Mouse (Mus musculus): ENCODE data around the gene Exoc1. TPM values are rescaled to one million over a fixed set of nuclear protein-coding genes. Genes with fewer than 3 reads are reported as not detected.

Exoc1 gene
- polyA plus RNA-seq (2012; ENCODE audit: low replicate concordance) = 0.71 and 3.9 TPM in 2 replicates

DNA sequence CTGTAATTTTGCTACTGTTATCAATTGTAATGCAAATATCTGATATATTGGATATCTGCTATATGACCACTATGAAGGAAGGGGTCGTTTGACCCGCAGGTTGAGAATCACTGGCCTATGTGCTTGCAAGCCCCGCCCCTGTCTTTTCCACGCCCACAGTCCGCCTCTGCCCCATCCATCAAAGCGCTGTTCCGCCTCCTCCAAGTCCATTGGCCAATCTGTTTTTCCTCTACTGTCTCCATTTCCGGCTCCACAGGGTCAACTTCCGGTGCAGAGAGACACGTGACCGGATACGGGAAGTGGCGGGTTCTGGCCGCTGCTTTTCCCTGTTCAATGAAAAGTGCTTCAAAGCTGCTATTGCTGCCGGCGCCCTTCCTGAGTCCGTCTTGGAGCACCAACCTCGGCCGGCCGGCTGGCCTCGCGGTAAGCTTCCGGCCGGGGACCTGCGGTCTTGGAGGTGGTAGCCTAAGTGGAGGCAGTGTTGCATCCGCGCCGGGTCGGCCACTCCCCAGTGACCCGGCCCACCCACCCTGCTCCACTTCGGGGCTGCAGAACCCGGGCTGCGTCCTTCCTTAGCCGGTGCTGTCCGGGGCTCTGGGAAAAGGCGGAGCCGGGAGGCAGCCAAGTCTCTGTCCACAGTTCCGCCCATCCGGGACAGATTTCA is at the start of gene Exoc1:
Exoc1 (plus strand) TSS at position 272 of the 664 bp plus-strand sequence.

DNA sequence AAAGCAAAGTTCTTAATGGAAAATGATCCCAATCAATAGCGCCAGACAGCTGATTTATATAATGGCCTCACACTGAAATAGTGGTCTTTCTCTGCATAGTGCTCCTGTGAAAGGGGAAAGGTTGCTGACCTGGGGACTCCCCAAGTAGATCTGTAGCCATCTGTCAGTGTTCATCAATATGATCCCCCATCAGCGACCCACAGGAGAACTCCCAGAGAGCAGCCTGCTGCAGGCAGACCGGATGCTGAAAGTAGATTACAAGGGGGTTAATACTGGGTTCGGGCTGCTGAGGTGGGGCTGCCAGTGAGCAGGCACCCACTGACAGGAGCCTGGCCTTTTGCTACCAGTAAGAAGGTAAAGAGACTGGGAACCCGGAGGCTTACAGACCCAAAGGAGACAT is 45.3 kb upstream of the Exoc1 start, which contains the start of gene Gm7271:
Gm7271 (plus strand) TSS at position 230 of the 400 bp plus-strand sequence.

GRCm38 (mm10) chr5:76588551-76589283 is 59.6 kb downstream of the Exoc1 start, which contains the start of gene Cep135:
TSS of gene Cep135 (plus strand) at chr5:76588698.

Other genes starting within 250 kb of the Exoc1 start
- gene Clock, start 224.5 kb upstream of the Exoc1 start, polyA plus RNA-seq (2012; ENCODE audit: low replicate concordance) = 0.54 and 0.83 TPM in 2 replicates
- not detected in 2 replicates for gene Pdcl2, start 198.2 kb upstream of the Exoc1 start, polyA plus RNA-seq (2012; ENCODE audit: low replicate concordance)
- gene Nmu, start 165.5 kb upstream of the Exoc1 start, polyA plus RNA-seq (2012; ENCODE audit: low replicate concordance) = not detected in 2 replicates
- not detected in 2 replicates for gene Gm7271, start 45.3 kb upstream of the Exoc1 start, polyA plus RNA-seq (2012; ENCODE audit: low replicate concordance)
- gene Cep135, start 59.4 kb downstream of the Exoc1 start, polyA plus RNA-seq (2012; ENCODE audit: low replicate concordance) = 1.6 and 4.6 TPM in 2 replicates
- 36.7 and 43.6 TPM in 2 replicates for gene C530008M17Rik, start 127.2 kb downstream of the Exoc1 start, polyA plus RNA-seq (2012; ENCODE audit: low replicate concordance)

Measured in leukemia stem cell, adult 10-12 weeks (primary cell).